ENCODE assay signal across 7 mouse cellular contexts in genomic region chr6:52191860-52192550, GRCm38 (mm10). TPM values are rescaled to one million over a fixed set of nuclear protein-coding genes. Genes with fewer than 3 reads are reported as not detected.
A peak's percentile ranks its signal among the peaks of the same experiment; 100 is the strongest.
DNase-seq lines count a peak whose midpoint lies in the region; ATAC-seq lines count a peak whose summit lies in the region.

No protein-coding gene starts in this region.

- peak overlapping the region; percentile 49 for H3K4me2 ChIP-seq in embryonic facial prominence, embryonic 11.5 days (ENCODE audit: low read depth, low read length)
- peak overlapping the region; percentile 78 for H3K4me2 ChIP-seq in heart, embryonic 11.5 days
- peak overlapping the region; percentile 97 for H3K4me2 ChIP-seq in kidney, embryonic 14.5 days (replicated peaks; ENCODE audit: low read depth, low read length)

- WGBS in embryonic facial prominence, embryonic 11.5 days, result under 1% methylated on average over 43 of the region's 55 CpGs
- WGBS in heart, embryonic 11.5 days (ENCODE audit: insufficient replicate concordance), result 2% methylated on average over 27 of the region's 55 CpGs
- under 1% methylated on average over 45 of the region's 55 CpGs for WGBS in kidney, embryonic 14.5 days

- H3K4me1 ChIP-seq in embryonic facial prominence, embryonic 11.5 days (ENCODE audit: control insufficient read depth, insufficient read depth, low read length), result peaks cover 2% of the 10 kb centered on the region; the same call in 1 of the 2 replicates
- H3K4me1 ChIP-seq in heart, embryonic 11.5 days (ENCODE audit: control insufficient read depth, insufficient read depth, low read length), result peaks cover 11% of the 10 kb centered on the region; the same call in 1 of the 2 replicates
- peaks cover 68% of the 10 kb centered on the region for H3K4me1 ChIP-seq in kidney, embryonic 14.5 days (ENCODE audit: control insufficient read depth, insufficient read depth, low read length)

- no peaks in the 10 kb centered on the region for H3K36me3 ChIP-seq in embryonic facial prominence, embryonic 11.5 days (replicated peaks; ENCODE audit: control insufficient read depth, insufficient read depth, low read depth, low read length)
- no peaks in the 10 kb centered on the region for H3K36me3 ChIP-seq in heart, embryonic 11.5 days (ENCODE audit: control insufficient read depth, insufficient read depth, low read length)
- peaks cover 8% of the 10 kb centered on the region; the same call in 1 of the 2 replicates for H3K36me3 ChIP-seq in kidney, embryonic 14.5 days (ENCODE audit: control insufficient read depth, insufficient read depth, low read length)

- no peak overlapping the region for H3K27ac ChIP-seq in embryonic facial prominence, embryonic 11.5 days (replicated peaks; ENCODE audit: low read depth, low read length)
- H3K27ac ChIP-seq in heart, embryonic 11.5 days (ENCODE audit: low read depth, low read length), result peak overlapping the region; percentile 12; the same call in 1 of the 2 replicates
- H3K27ac ChIP-seq in kidney, embryonic 14.5 days (ENCODE audit: low read depth, low read length), result peak overlapping the region; percentile 89

- H3K9ac ChIP-seq in embryonic facial prominence, embryonic 11.5 days (replicated peaks; ENCODE audit: low read length), result no peak overlapping the region; the same call in 1 of the 2 replicates
- peak overlapping the region; percentile 58; the same call in 1 of the 2 replicates for H3K9ac ChIP-seq in heart, embryonic 11.5 days (ENCODE audit: low read depth, low read length)
- H3K9ac ChIP-seq in kidney, embryonic 14.5 days (ENCODE audit: low read depth, low read length), result peak overlapping the region; percentile 88

- ATAC-seq in embryonic facial prominence, embryonic 11.5 days (replicated peaks; ENCODE audit: insufficient number of reproducible peaks, low FRiP score, low TSS enrichment, low read depth), result no peak
- ATAC-seq in heart, embryonic 11.5 days (replicated peaks; ENCODE audit: insufficient number of reproducible peaks, low FRiP score, low TSS enrichment), result peak; percentile 59; the same call in 1 of the 2 replicates
- peak; percentile 73 for ATAC-seq in kidney, embryonic 14.5 days (ENCODE audit: low FRiP score, low TSS enrichment)

- H3K27me3 ChIP-seq in embryonic facial prominence, embryonic 11.5 days (ENCODE audit: control insufficient read depth, insufficient read depth, low read length), result peaks cover 88% of the 10 kb centered on the region
- peaks cover 97% of the 10 kb centered on the region for H3K27me3 ChIP-seq in heart, embryonic 11.5 days (ENCODE audit: control insufficient read depth, insufficient read depth, low read length)
- H3K27me3 ChIP-seq in kidney, embryonic 14.5 days (ENCODE audit: control insufficient read depth, insufficient read depth, low read length), result no peaks in the 10 kb centered on the region

- H3K9me3 ChIP-seq in embryonic facial prominence, embryonic 11.5 days (replicated peaks; ENCODE audit: control insufficient read depth, low read length), result no peaks in the 10 kb centered on the region
- H3K9me3 ChIP-seq in heart, embryonic 11.5 days (replicated peaks; ENCODE audit: control insufficient read depth, low read length), result no peaks in the 10 kb centered on the region
- H3K9me3 ChIP-seq in kidney, embryonic 14.5 days (ENCODE audit: control insufficient read depth, low read length), result no peaks in the 10 kb centered on the region

- peak overlapping the region; percentile 29 for H3K4me3 ChIP-seq in embryonic facial prominence, embryonic 11.5 days (ENCODE audit: low read depth, low read length)
- H3K4me3 ChIP-seq in heart, embryonic 11.5 days (ENCODE audit: low read depth, low read length), result peak overlapping the region; percentile 53
- peak overlapping the region; percentile 57 for H3K4me3 ChIP-seq in kidney, embryonic 14.5 days (ENCODE audit: low read length)

- peak; percentile 91 to 96 for DNase-seq in adrenal gland, adult (ENCODE audit: inconsistent age in 2 of 2, low spot score in 1 of 2)
- peak; percentile 83 for DNase-seq in embryonic facial prominence, embryonic 11.5 days (ENCODE audit: low spot score)
- DNase-seq in lung, postnatal 25 days (ENCODE audit: low spot score), result peak; percentile 84
- peak; percentile 80 for DNase-seq in ovary, postnatal 14 days (ENCODE audit: low spot score)
- peak; percentile 82 for DNase-seq in urinary bladder, adult 2 months (ENCODE audit: low spot score)

RNA-seq across cellular contexts. Expression of gene Hoxa4, which starts 0.5 kb away (rescaled TPM):
- polyA plus RNA-seq in embryonic facial prominence, embryonic 11.5 days (2014; fragmentation: Nextera tagmentation; extraction: Ambion mirVana), result 0.31 and 0.34 TPM in 2 replicates
- 0.68 and 1.4 TPM in 2 replicates for polyA plus RNA-seq in heart, embryonic 11.5 days (2014; fragmentation: Nextera tagmentation; extraction: Ambion mirVana)
- 3.1 and 3.6 TPM in 2 replicates for polyA plus RNA-seq in kidney, embryonic 14.5 days (2014; fragmentation: Nextera tagmentation; extraction: Ambion mirVana)
- 0.61 and 0.62 TPM in 2 replicates for polyA plus RNA-seq in urinary bladder, adult 2 months (2012; rRNA removed)

RNA-seq across cellular contexts. Expression of gene Hoxa5, which starts 12.4 kb away (rescaled TPM):
- 0.39 and 1.4 TPM in 2 replicates for polyA plus RNA-seq in embryonic facial prominence, embryonic 11.5 days (2014; fragmentation: Nextera tagmentation; extraction: Ambion mirVana)
- 2.4 and 2.6 TPM in 2 replicates for polyA plus RNA-seq in heart, embryonic 11.5 days (2014; fragmentation: Nextera tagmentation; extraction: Ambion mirVana)
- 15.7 and 16.6 TPM in 2 replicates for polyA plus RNA-seq in kidney, embryonic 14.5 days (2014; fragmentation: Nextera tagmentation; extraction: Ambion mirVana)
- 6.1 and 7.2 TPM in 2 replicates for polyA plus RNA-seq in urinary bladder, adult 2 months (2012; rRNA removed)

RNA-seq across cellular contexts. Expression of gene 5730596B20Rik, which starts 14.7 kb away (rescaled TPM):
- 0.13 and 0.22 TPM in 2 replicates for polyA plus RNA-seq in embryonic facial prominence, embryonic 11.5 days (2014; fragmentation: Nextera tagmentation; extraction: Ambion mirVana)
- 0.45 and 0.57 TPM in 2 replicates for polyA plus RNA-seq in heart, embryonic 11.5 days (2014; fragmentation: Nextera tagmentation; extraction: Ambion mirVana)
- 2.7 and 2.9 TPM in 2 replicates for polyA plus RNA-seq in kidney, embryonic 14.5 days (2014; fragmentation: Nextera tagmentation; extraction: Ambion mirVana)
- 0.04 and 0.07 TPM in 2 replicates for polyA plus RNA-seq in urinary bladder, adult 2 months (2012; rRNA removed)

RNA-seq across cellular contexts. Expression of gene Hoxa6, which starts 16.5 kb away (rescaled TPM):
- not detected in 2 replicates for polyA plus RNA-seq in embryonic facial prominence, embryonic 11.5 days (2014; fragmentation: Nextera tagmentation; extraction: Ambion mirVana)
- polyA plus RNA-seq in heart, embryonic 11.5 days (2014; fragmentation: Nextera tagmentation; extraction: Ambion mirVana), result not detected in 2 replicates
- polyA plus RNA-seq in kidney, embryonic 14.5 days (2014; fragmentation: Nextera tagmentation; extraction: Ambion mirVana), result 4.4 TPM in 2 replicates
- 1.7 and 3.4 TPM in 2 replicates for polyA plus RNA-seq in urinary bladder, adult 2 months (2012; rRNA removed)

RNA-seq across cellular contexts. Expression of gene Hoxa3, which starts 21.1 kb away (rescaled TPM):
- 0.88 and 0.91 TPM in 2 replicates for polyA plus RNA-seq in embryonic facial prominence, embryonic 11.5 days (2014; fragmentation: Nextera tagmentation; extraction: Ambion mirVana)
- 1.5 and 2.2 TPM in 2 replicates for polyA plus RNA-seq in heart, embryonic 11.5 days (2014; fragmentation: Nextera tagmentation; extraction: Ambion mirVana)
- polyA plus RNA-seq in kidney, embryonic 14.5 days (2014; fragmentation: Nextera tagmentation; extraction: Ambion mirVana), result 9.7 and 13.6 TPM in 2 replicates
- polyA plus RNA-seq in urinary bladder, adult 2 months (2012; rRNA removed), result 3.7 and 6.0 TPM in 2 replicates
